Mouse (Mus musculus) C2C12 (cell line): ENCODE results near the gene Gm17545. TPM values are rescaled to one million over a fixed set of nuclear protein-coding genes. Genes with fewer than 3 reads are reported as not detected.

Source experiments
- H3K27me3 ChIP-seq: one replicate; pipeline ENCODE4 v1.6.1; 2011; ENCODE audit not compliant: control insufficient read depth, insufficient read depth, insufficient read length
- H3K36me3 ChIP-seq: one replicate; pipeline ENCODE4 v1.6.1; 2011; ENCODE audit not compliant: control insufficient read depth, insufficient read depth
- H3K4me3 ChIP-seq: one replicate; pipeline ENCODE4 v1.5.1; 2011; ENCODE audit warnings: mild to moderate bottlenecking, control low read depth; ENCODE audit not compliant: poor library complexity, insufficient read depth, severe bottlenecking
- H3K79me2 ChIP-seq: one replicate; pipeline ENCODE4 v1.6.1; 2011; ENCODE audit not compliant: control insufficient read depth, insufficient read depth
- H3K79me3 ChIP-seq: one replicate; pipeline ENCODE4 v1.6.1; 2011; ENCODE audit warnings: low read depth, control low read depth
- H3ac ChIP-seq: one replicate; pipeline ENCODE3; 2011; ENCODE audit warnings: low read depth; ENCODE audit not compliant: control insufficient read depth, insufficient read length
- CEBPB ChIP-seq: IDR thresholded peaks from one replicate; pipeline ENCODE4 v1.6.1; 2011; ENCODE audit warnings: low read depth, mild to moderate bottlenecking, control low read depth, moderate library complexity
- CTCF ChIP-seq: IDR thresholded peaks from one replicate; pipeline ENCODE4 v1.5.1; 2011; ENCODE audit not compliant: control insufficient read depth, insufficient read depth, insufficient read length
- FOSL1 ChIP-seq: IDR thresholded peaks from one replicate; pipeline ENCODE4 v1.8.0; 2011; ENCODE audit warnings: mild to moderate bottlenecking, low read length; ENCODE audit not compliant: poor library complexity, insufficient read depth, severe bottlenecking
- MAX ChIP-seq: IDR thresholded peaks from one replicate; pipeline ENCODE4 v1.6.1; 2011; ENCODE audit warnings: mild to moderate bottlenecking, control low read depth
- MYOD1 ChIP-seq: IDR thresholded peaks from one replicate; pipeline ENCODE4 v1.6.1; 2011; ENCODE audit warnings: low read depth; ENCODE audit not compliant: control insufficient read depth, insufficient read length
- MYOG ChIP-seq: IDR thresholded peaks from one replicate; pipeline ENCODE4 v1.6.1; 2011; ENCODE audit not compliant: control insufficient read depth, insufficient read length; ENCODE audit errors: extremely low read depth
- USF1 ChIP-seq: IDR thresholded peaks from one replicate; pipeline ENCODE4 v1.6.1; 2011; ENCODE audit warnings: low read depth, mild to moderate bottlenecking, control low read depth, moderate library complexity
- polyA plus RNA-seq: library from polyadenylated mRNA; unstranded; fragments of >200 nt; fragmentation: generic; extraction: Trizol; gene quantifications from one replicate; pipeline ENCODE4 v1.2.1, GENCODE M21; 2012; ENCODE audit warnings: missing spikeins

Gm17545 gene
- polyA plus RNA-seq, 1 experiment: not detected

DNA sequence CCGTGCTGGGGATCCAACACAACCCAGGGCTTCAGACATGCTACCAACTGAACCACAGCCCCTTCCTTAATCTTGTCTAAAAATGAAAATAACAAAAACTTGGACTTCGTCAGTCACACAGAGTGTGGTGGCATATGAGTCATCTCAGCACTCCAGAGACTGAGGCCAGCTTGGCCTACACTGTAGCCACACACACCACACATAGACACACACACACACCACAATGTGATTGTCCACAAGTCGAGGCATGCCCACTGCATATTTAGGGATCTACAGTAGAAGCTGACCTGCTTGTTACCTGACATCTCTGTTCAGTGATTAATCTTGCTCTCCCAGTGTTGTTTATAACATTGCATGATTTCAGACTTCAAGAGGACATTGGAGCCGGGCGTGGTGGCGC, 4.9 kb upstream of the Gm17545 start:
- H3K27me3 ChIP-seq: no peaks in the 10 kb centered on the region
- no peak overlapping the region for H3ac ChIP-seq
- no peaks in the 10 kb centered on the region for H3K79me3 ChIP-seq
- H3K4me3 ChIP-seq: no peak overlapping the region
- no peaks in the 10 kb centered on the region for H3K79me2 ChIP-seq
- TF ChIP-seq CTCF (no peak), FOSL1 (no peak), USF1 (no peak), MYOG (no peak), CEBPB (no peak), MAX (no peak), MYOD1 (no peak)
- H3K36me3 ChIP-seq: peaks cover 37% of the 10 kb centered on the region

- TF ChIP-seq FOSL1 (no peak), MYOD1 (no peak), MAX (no peak), USF1 (no peak), CEBPB (no peak), CTCF (no peak), MYOG (no peak)
- no peaks in the 10 kb centered on the region for H3K79me3 ChIP-seq
- no peaks in the 10 kb centered on the region for H3K27me3 ChIP-seq
- peaks cover 55% of the 10 kb centered on the region for H3K36me3 ChIP-seq
- H3K79me2 ChIP-seq: no peaks in the 10 kb centered on the region
- H3ac ChIP-seq: no peak overlapping the region
- no peak overlapping the region for H3K4me3 ChIP-seq
Measured at GRCm38 (mm10) chr9:22452697-22453096, 1.4 kb upstream of the Gm17545 start.

- H3K4me3 ChIP-seq: no peak overlapping the region
- TF ChIP-seq MYOD1 (no peak), MAX (no peak), CTCF (no peak), CEBPB (no peak), MYOG (no peak), FOSL1 (no peak), USF1 (no peak)
- H3K79me3 ChIP-seq: no peaks in the 10 kb centered on the region
- H3ac ChIP-seq: no peak overlapping the region
- peaks cover 49% of the 10 kb centered on the region for H3K36me3 ChIP-seq
- no peaks in the 10 kb centered on the region for H3K79me2 ChIP-seq
- no peaks in the 10 kb centered on the region for H3K27me3 ChIP-seq
Measured at GRCm38 (mm10) chr9:22453501-22453924, 577 bp upstream of the Gm17545 start.

- Histone ChIP-seq H3K79me2 (no peaks in the 10 kb centered on the region), H3ac (no peak overlapping the region), H3K27me3 (no peaks in the 10 kb centered on the region), H3K79me3 (no peaks in the 10 kb centered on the region), H3K36me3 (peaks cover 41% of the 10 kb centered on the region), H3K4me3 (no peak overlapping the region)
- no peak for TF ChIP-seq MYOG
- TF ChIP-seq MYOD1: no peak
- TF ChIP-seq FOSL1: no peak
- TF ChIP-seq MAX: no peak
Measured at GRCm38 (mm10) chr9:22455041-22455440, 951 bp downstream of the Gm17545 start.

DNA sequence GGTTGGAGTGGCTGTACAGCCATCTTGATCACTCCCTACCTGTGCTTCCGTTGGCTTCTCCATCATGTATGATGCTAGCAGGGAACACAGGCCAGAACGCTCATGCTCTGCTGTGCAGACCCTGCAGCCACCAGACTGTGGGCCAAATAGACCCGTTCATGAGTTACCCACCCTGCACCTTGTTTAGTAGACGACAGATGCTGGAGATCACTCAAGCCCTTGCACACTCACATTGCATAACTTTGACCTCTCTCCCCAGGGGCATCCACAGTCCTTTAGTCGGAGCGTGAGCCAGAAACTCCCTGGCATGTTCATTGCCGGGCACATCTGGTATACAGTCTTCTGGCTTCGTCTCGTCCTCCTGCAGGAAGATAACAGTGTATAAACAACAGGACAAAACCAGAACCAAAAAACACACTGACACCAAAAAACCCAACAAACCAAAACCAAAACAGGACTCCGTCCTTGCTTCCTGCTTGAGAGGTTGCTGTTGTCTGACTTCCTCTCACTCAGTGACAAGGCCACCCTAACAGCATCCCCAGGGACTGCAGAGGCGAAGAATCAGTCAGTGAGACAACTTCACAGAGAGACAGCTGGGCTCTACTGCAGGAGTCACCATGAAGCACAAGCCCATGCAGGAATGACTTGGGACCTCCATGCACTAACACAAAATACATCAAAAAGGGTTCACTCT, 3.2 kb downstream of the Gm17545 start:
- Histone ChIP-seq H3K4me3 (no peak overlapping the region), H3K79me3 (peaks cover 4% of the 10 kb centered on the region), H3K27me3 (no peaks in the 10 kb centered on the region), H3K36me3 (peaks cover 40% of the 10 kb centered on the region), H3K79me2 (no peaks in the 10 kb centered on the region), H3ac (no peak overlapping the region)
- TF ChIP-seq MYOG (no peak), CEBPB (no peak), USF1 (no peak), CTCF (no peak), FOSL1 (no peak), MAX (no peak), MYOD1 (no peak)

DNA sequence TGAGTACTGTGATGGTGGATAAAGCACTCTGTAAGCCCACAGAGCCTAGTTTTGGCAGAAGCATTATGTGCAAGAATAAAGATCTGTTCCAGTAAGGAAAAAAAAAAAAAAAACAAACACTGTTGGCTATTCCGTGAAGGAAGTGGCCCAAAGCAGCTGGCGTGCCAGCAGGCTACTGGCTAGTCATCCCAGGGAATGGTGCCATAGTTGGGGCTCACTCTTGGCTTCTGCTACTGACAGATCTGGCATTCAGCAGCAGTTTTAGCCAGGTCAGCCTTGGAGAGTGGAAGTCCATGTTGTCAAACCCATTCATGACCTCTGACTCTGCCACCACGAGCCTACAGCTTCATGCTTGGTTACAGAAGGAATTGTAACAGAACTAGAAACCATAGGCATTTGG, 7.9 kb downstream of the Gm17545 start:
- Histone ChIP-seq H3K79me2 (peaks cover 12% of the 10 kb centered on the region), H3ac (no peak overlapping the region), H3K27me3 (no peaks in the 10 kb centered on the region), H3K36me3 (peaks cover 15% of the 10 kb centered on the region), H3K79me3 (peaks cover 7% of the 10 kb centered on the region), H3K4me3 (no peak overlapping the region)
- no peak for TF ChIP-seq MYOD1
